Mouse (Mus musculus): ENCODE measurements at regions not wholly inside any gene's neighbourhood (a gene's known extent, or its start where the extent isn't known, plus 50 kb on each side); places are given as distances from the start of the nearest gene placed in this dataset.

DNA sequence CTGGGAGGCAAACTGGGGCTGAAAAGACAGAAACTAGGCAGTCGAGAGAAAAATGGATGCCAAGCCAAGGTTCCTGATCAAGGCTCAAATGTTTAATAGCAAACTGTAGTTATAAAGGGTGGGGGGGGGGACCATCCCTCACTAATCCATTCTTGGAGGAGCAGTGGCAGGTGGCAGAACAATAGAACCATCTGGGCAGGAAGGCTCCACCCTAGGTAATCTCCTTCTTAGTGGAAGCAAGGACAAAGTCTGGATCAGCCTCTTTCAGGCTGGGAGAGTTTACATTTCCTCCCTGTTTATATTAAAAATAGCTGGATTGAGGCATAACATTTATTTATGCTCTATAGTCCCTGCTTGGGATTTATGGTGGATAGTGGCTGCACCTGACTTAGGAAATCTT, 180.8 kb downstream of the Cdh9 start:
- no peak for TF ChIP-seq CTCF (IDR thresholded peaks at IDR 0.05; ENCODE audit: low read depth, low read length)
- TF ChIP-seq TAL1 (conservative IDR thresholded peaks at IDR 0.05; ENCODE audit: low read depth, low read length), result no peak

All from G1E (cell line).